Mouse (Mus musculus) heart, postnatal 36 days (tissue): ENCODE data around the gene Metap2. TPM values are rescaled to one million over a fixed set of nuclear protein-coding genes. Genes with fewer than 3 reads are reported as not detected.
"Not testable (repeated sequence)": the region's sequence is repeated elsewhere in the genome, so short reads cannot be mapped to it uniquely, and the experiment has no call there.

Experiments used
- DNase-seq, 2 experiments: peaks; one replicate each; pipeline ENCODE4 v3.0.0; 2021 to 2022
- intact Hi-C: fragments of 180-260 bp; cut with DNase I; formaldehyde crosslinking; loops from one replicate; pipeline ENCODE4 v1.15.1; 2025
- total RNA-seq, 2 experiments: library from RNA; stranded (reverse); gene quantifications; 2 replicates each; pipeline ENCODE4 v1.2.3; 2021

Gene Metap2
- total RNA-seq, 2 experiments from 2014 or later, result 127 to 131 TPM

DNA sequence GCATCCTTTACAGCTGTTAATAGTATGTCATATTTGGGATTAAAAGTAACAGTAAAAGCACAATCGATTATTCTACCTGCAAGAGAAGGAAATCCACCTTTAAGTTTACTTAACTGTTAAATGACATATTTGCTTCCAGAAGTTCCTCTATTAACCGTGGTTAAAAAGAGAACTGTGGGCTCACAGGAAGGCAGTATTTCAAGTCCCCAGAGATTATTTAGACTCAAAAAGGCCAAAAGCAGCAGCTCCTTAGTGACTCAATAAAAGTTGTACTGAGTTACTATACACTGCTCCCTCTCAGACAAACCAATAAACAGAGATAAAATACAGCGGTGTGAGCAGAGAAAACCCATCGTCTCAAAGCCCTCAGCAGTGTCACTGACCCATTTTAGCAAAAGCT lies 28.0 kb downstream of the Metap2 start:
- no peak for DNase-seq
- intact Hi-C loops, result no loop called here

DNA sequence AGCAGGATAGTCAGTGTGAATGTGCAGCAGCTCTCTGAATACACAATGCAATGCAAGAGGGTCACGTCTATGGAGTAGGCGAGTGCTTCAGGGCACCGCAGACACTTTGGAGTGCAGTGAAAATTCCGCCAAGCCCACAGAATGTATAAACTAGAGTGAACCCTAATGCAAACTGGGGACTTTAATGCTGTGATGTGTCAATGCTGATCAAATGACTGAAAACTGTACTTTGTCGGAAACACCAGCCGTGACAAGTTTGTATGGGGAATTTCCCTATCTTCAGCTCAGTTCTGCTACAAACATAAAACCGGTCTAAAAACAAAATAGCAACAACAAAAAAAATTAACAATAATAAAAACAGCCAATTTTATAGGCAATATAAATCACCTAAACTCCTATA lies 28.5 kb downstream of the Metap2 start:
- intact Hi-C loops, result no loop called here
- DNase-seq, result no peak

DNA sequence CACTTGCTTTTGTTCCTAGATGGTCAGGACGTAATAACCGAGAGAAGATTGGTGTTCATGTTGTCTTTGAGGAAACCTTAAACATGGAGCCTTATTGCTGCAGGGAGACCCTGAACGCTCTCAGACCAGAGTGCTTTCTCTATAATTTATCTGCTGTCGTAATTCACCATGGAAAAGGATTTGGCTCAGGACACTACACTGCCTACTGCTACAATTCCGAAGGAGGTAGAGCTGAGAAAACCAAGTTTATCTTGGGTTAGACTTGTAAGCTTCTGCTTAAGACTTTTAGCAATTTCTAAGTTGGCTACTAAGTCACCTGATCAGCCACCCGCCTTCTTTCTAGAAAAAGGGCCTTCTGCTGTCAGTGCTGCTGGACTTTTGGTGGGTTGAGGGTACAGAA lies 40.8 kb downstream of the Metap2 start:
- DNase-seq, result no peak
- intact Hi-C loops, result no loop called here

- no peak for DNase-seq
- intact Hi-C loops, result no loop called here
Observed at GRCm38 (mm10) chr10:93855126-93855525, 41.8 kb downstream of the Metap2 start.

- intact Hi-C loops, result no loop called here
- no peak for DNase-seq
Observed at GRCm38 (mm10) chr10:93846706-93847105, 50.2 kb downstream of the Metap2 start.

- DNase-seq, intact Hi-C loops: not testable (repeated sequence)
Observed at GRCm38 (mm10) chr10:93835115-93835514, 61.8 kb downstream of the Metap2 start.

- no peak for DNase-seq
- intact Hi-C loops, result no loop called here
Observed at GRCm38 (mm10) chr10:93834394-93834745, 62.5 kb downstream of the Metap2 start.

- intact Hi-C loops, result no loop called here
- DNase-seq, result peak; percentile 34 to 50
Observed at GRCm38 (mm10) chr10:93833699-93834393, 63.0 kb downstream of the Metap2 start.

DNA sequence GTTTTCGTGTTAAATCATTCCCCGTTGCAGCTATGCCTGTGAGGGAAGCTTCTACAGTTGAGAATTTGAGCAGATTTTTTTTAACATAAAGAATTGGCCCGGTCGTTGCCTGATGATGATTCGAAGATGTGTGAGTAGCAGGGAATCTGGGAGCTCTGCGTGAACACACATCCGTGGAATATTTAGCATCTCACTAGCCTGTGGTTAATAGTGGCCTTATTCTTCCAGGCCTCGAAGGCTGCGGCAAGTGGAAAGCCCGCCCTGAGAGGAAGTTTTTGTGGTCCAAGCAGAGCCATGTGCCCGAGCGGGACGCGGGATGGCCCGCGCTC lies 63.6 kb downstream of the Metap2 start:
- intact Hi-C loops, result no loop called here
- no peak for DNase-seq

DNA sequence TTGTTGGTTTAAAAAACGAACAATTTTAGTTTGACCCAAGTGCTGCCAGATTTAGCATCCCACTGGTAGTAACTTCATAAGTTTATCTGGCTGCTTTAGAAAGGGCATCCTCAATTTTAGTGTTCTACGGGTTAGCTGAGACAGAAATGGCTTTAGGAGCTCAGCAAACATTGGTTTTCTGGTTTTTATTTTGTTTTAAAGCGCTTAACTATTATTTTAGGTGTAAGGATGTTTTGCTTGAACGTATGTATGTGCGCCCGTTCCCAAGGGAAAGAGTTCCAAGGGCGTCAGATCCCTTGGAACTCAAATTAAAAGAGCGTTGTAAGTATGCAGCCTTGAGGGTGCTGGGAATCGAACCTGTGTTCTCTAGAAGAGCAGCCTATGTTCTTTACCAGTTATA lies 64.1 kb downstream of the Metap2 start:
- intact Hi-C loops, result no loop called here
- DNase-seq, result no peak

DNA sequence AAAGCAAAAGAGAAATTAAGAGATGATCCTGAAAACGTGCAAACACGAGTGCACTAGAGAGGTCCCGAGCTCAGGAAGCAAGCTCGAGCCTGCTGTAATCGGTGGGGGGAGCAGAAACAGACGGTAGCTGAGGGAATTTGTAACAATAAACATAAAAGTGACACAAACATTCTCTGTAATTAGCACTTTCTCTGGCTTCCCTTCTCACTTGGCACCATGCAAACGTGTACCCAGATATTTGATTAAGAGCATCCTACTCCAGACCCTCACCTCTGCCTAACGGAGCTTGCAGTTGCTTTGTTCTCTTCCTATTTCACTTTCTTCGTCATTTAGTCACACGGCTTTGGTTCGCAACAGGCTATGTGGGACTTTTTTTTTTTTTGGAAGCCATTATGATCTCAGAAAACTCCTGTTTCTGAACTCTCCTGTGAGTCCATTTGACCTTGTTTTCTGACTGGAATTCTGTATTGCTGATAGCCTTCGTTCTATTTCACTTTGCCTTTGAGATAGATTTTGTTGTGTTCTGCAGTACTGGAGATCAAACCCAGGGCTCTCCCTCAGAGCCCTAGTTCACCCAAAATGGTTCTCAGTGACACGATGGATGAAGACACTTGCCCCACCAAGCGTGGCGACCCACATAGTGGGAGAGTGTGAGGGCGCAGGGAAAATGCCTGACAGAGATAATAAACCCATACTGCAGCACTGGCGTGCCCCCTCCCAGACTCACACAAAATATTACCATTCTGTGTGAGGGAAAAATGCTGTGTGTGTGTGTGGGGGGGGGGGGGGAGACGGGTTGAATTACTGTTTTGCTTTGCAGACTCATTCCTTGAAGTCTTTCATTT lies 64.9 kb downstream of the Metap2 start:
- intact Hi-C loops, result no loop called here
- no peak for DNase-seq

- DNase-seq, result no peak
- intact Hi-C loops, result no loop called here
Observed at GRCm38 (mm10) chr10:93830931-93831729, 65.8 kb downstream of the Metap2 start, which contains the start of gene Usp44. Gene Usp44, plus strand, starts transcription at chr10:93831555.

- no peak for DNase-seq
- intact Hi-C loops, result no loop called here
Observed at GRCm38 (mm10) chr10:93829898-93830831, 66.7 kb downstream of the Metap2 start.

DNA sequence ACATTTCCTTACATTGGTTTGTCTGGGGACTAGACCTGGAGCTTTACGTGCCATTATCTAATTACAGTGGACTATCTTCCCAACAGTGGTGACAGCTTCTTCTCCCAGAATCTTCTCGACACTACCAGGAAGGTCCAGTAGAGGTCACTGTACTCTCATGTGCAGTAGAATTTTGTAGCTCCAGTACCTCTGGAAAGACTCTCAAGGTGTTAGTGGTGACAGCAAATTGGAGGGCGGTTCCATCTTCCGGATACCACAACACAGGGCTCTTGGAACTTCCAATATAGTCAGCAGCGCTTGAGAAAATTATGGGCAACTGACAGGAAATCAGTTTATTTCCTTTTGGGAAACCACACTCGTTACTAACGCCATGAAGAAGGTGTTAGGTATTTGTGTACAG lies 78.2 kb downstream of the Metap2 start:
- intact Hi-C loops, result loop anchor here (1.0 to 5.0 kb wide), 2 partner anchors 159 to 298 kb away; no protein-coding TSS in a partner anchor
- peak; percentile 66 to 67 for DNase-seq

- intact Hi-C loops, result loop anchor here (1.0 to 5.0 kb wide), 3 partner anchors 36 to 219 kb away; no protein-coding TSS in a partner anchor
Observed at GRCm38 (mm10) chr10:93813755-93814154, 83.1 kb downstream of the Metap2 start.

DNA sequence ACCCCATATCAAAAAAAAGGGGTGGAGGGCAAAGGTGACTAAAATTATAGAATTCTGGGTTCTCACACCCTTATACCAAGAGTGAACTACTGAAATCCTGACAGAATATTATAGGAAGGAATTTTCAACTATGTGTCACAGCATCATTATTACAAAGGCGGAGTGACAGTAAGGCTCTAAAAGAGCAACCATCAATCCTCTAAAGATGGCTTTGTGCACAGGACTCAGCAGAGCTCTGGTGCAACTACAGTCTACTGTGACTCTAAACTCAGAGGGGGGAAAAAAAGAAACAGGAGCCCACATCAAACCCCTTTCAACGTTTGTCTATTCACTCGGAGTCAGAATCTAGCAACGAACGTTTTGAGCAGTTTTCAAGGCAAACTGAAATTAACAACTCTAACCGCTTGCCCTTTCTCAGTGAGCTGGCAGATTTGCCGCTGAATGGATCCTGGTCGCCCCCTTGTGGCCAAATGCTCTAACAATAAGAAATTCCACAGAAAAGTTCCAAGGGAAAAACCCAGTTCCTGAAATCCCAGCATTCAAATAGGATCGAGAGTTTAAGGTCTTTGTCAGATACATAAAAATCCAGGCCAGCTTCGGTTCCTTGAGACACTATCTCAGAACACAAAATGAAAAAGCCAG lies 84.0 kb downstream of the Metap2 start:
- intact Hi-C loops, result loop anchor here (1.0 to 5.0 kb wide), 3 partner anchors 36 to 219 kb away; no protein-coding TSS in a partner anchor
- peak; percentile 79 to 82 for DNase-seq

More at GRCm38 (mm10) chr10:93813755-93814154, 83.1 kb downstream of the Metap2 start:
- no peak for DNase-seq

- no peak for DNase-seq
- intact Hi-C loops, result loop anchor here (5.0 kb wide), 2 partner anchors 35 to 200 kb away; no protein-coding TSS in a partner anchor
Observed at GRCm38 (mm10) chr10:93812098-93812497, 84.8 kb downstream of the Metap2 start.

- intact Hi-C loops, result loop anchor here (5.0 kb wide), 2 partner anchors 33 to 198 kb away; no protein-coding TSS in a partner anchor
- no peak for DNase-seq
Observed at GRCm38 (mm10) chr10:93810590-93811185, 86.2 kb downstream of the Metap2 start.

DNA sequence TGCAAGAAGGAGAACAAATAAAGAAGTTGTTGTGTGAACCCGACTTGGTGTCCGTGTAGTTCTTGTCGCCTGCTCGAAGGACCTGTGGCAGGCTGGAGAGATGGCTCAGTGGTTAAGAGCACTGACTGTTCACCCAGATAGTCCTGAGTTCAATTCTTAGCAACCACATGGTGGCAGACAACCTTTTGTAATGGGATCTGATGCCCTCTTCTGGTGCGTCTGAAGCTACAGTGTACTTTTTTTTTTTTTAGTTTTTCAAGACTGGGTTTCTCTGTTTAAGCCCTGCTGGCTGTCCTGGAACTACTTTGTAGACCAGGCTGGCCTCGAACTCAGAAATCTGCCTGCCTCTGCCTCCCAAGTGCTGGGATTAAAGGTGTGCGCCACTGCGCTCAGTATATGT lies 87.5 kb downstream of the Metap2 start:
- intact Hi-C loops, DNase-seq: not testable (repeated sequence)
